Mouse (Mus musculus) thymus, adult 2 months (tissue): ENCODE data around the gene Padi4. TPM values are rescaled to one million over a fixed set of nuclear protein-coding genes. Genes with fewer than 3 reads are reported as not detected.

Experiments used
- DNase-seq: peaks from one replicate; pipeline ENCODE4 v3.0.0; 2021
- H3K27ac ChIP-seq: fragments of 200-500 bp; 2 replicates; pipeline ENCODE4 v1.5.1; 2012; ENCODE audit warnings: low read length, control low read depth; ENCODE audit not compliant: control insufficient read depth, insufficient read depth
- H3K27me3 ChIP-seq: fragments of 200-500 bp; 2 replicates; pipeline ENCODE4 v1.6.1; 2012; ENCODE audit warnings: mild to moderate bottlenecking, low read length, moderate library complexity, mixed read lengths; ENCODE audit not compliant: control insufficient read depth, insufficient read depth
- H3K36me3 ChIP-seq: fragments of 200-500 bp; 2 replicates; pipeline ENCODE4 v1.6.1; 2012; ENCODE audit warnings: mild to moderate bottlenecking, low read length, moderate library complexity; ENCODE audit not compliant: control insufficient read depth, insufficient read depth
- H3K4me1 ChIP-seq: fragments of 200-500 bp; replicated peaks from 2 replicates; pipeline ENCODE4 v1.6.1; 2012; ENCODE audit warnings: low read length; ENCODE audit not compliant: control insufficient read depth, insufficient read depth
- H3K4me3 ChIP-seq: fragments of 200-500 bp; 2 replicates; pipeline ENCODE4 v1.5.1; 2012; ENCODE audit warnings: mild to moderate bottlenecking, low read length, control low read depth, moderate library complexity; ENCODE audit not compliant: control insufficient read depth, insufficient read depth
- CTCF ChIP-seq: fragments of 200-500 bp; IDR thresholded peaks from 2 replicates; pipeline ENCODE4 v1.5.1; 2012; ENCODE audit warnings: mild to moderate bottlenecking, control low read depth, low read length, moderate library complexity, borderline replicate concordance; ENCODE audit not compliant: control insufficient read depth, poor library complexity, insufficient read depth; ENCODE audit errors: extremely low read depth
- POLR2A ChIP-seq: fragments of 200-500 bp; IDR thresholded peaks from 2 replicates; pipeline ENCODE4 v1.6.1; 2012; ENCODE audit warnings: mild to moderate bottlenecking, low read length, control low read depth, moderate library complexity; ENCODE audit not compliant: control insufficient read depth, poor library complexity, insufficient read depth; ENCODE audit errors: extremely low read depth
- WGBS: fragments of 180-500 bp; shearing (Covaris S2); methylation state at CpG from one replicate; pipeline ENCODE4 v1.1.7; 2018; 5-methylcytosine and 5-hydroxymethylcytosine counted together
- polyA plus RNA-seq: library from polyadenylated mRNA; depleted of rRNA; stranded (reverse); fragments of >200 nt; gene quantifications from 2 replicates; pipeline ENCODE4 v1.2.3, GENCODE M21; 2012

The Padi4 gene
- polyA plus RNA-seq, 1 experiment: 21.0 TPM

GRCm38 (mm10) chr4:140721968-140722490 lies 52.0 kb downstream of the Padi4 start:
- H3K4me1 ChIP-seq: no peaks in the 10 kb centered on the region
- no peak overlapping the region for H3K27ac ChIP-seq
- TF ChIP-seq CTCF (no peak), POLR2A (no peak)
- 96% methylated on average over 20 of the region's 20 CpGs for WGBS
- H3K36me3 ChIP-seq: peaks cover 63% of the 10 kb centered on the region
- H3K27me3 ChIP-seq: no peaks in the 10 kb centered on the region
- H3K4me3 ChIP-seq: no peak overlapping the region
- no peak for DNase-seq

GRCm38 (mm10) chr4:140720091-140720490 lies 53.9 kb downstream of the Padi4 start:
- no peak overlapping the region for H3K27ac ChIP-seq
- no peaks in the 10 kb centered on the region for H3K27me3 ChIP-seq
- no peaks in the 10 kb centered on the region for H3K4me1 ChIP-seq
- DNase-seq: no peak
- TF ChIP-seq POLR2A (no peak), CTCF (no peak)
- peaks cover 82% of the 10 kb centered on the region for H3K36me3 ChIP-seq
- H3K4me3 ChIP-seq: no peak overlapping the region
- 96% methylated on average over 5 of the region's 5 CpGs for WGBS

DNA sequence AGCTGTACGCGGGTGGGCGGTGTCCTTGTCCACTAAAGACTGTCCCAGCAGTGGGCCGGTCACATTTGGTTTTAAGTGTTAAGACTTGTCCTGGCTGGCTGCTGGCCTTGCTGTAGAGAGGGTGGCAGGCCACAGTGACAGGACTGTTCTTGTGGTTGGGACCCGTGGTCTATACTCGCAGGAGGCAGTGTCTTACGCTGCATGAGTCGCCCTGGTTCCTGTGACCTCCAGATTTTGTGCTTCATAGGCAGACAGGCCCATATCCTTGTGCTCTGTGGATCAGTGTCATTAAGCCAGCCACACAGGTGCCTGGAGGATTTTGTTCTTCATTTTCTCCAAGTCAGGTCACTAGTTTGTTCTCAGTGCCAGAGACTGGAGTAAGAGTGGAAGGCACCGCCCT lies 55.6 kb downstream of the Padi4 start:
- Histone ChIP-seq H3K4me3 (no peak overlapping the region), H3K27me3 (no peaks in the 10 kb centered on the region), H3K4me1 (no peaks in the 10 kb centered on the region), H3K27ac (no peak overlapping the region), H3K36me3 (peaks cover 94% of the 10 kb centered on the region)
- no peak for TF ChIP-seq CTCF
- no peak for TF ChIP-seq POLR2A
- DNase-seq: no peak
- 86% methylated on average over 9 of the region's 9 CpGs for WGBS

GRCm38 (mm10) chr4:140716994-140717393 lies 57.0 kb downstream of the Padi4 start:
- WGBS: 83% methylated on average over 11 of the region's 11 CpGs
- no peaks in the 10 kb centered on the region for H3K27me3 ChIP-seq
- H3K36me3 ChIP-seq: peaks cover 95% of the 10 kb centered on the region
- TF ChIP-seq CTCF (no peak), POLR2A (no peak)
- no peak overlapping the region for H3K4me3 ChIP-seq
- no peak for DNase-seq
- H3K27ac ChIP-seq: no peak overlapping the region
- H3K4me1 ChIP-seq: no peaks in the 10 kb centered on the region

GRCm38 (mm10) chr4:140714586-140714985 lies 59.5 kb downstream of the Padi4 start:
- 97% methylated on average over 5 of the region's 5 CpGs for WGBS
- peaks cover 88% of the 10 kb centered on the region for H3K36me3 ChIP-seq
- no peak overlapping the region for H3K27ac ChIP-seq

GRCm38 (mm10) chr4:140713480-140714365 lies 60.3 kb downstream of the Padi4 start:
- TF ChIP-seq POLR2A (0 out of 2 replicates have a peak, but pooled peaks have one; percentile 22), CTCF (peak; percentile 86)
- DNase-seq: peak; percentile 79

More at GRCm38 (mm10) chr4:140714586-140714985, 59.5 kb downstream of the Padi4 start:
- Histone ChIP-seq H3K4me3 (no peak overlapping the region), H3K27me3 (no peaks in the 10 kb centered on the region), H3K4me1 (no peaks in the 10 kb centered on the region)
- DNase-seq: no peak
- TF ChIP-seq POLR2A (no peak), CTCF (no peak)

GRCm38 (mm10) chr4:140711360-140711759 lies 62.7 kb downstream of the Padi4 start:
- Histone ChIP-seq H3K36me3 (peaks cover 71% of the 10 kb centered on the region), H3K4me3 (no peak overlapping the region), H3K27ac (no peak overlapping the region), H3K27me3 (no peaks in the 10 kb centered on the region), H3K4me1 (no peaks in the 10 kb centered on the region)
- DNase-seq: no peak
- WGBS: 98% methylated on average over 5 of the region's 5 CpGs
- no peak for TF ChIP-seq POLR2A
- TF ChIP-seq CTCF: no peak

More at GRCm38 (mm10) chr4:140713480-140714365, 60.3 kb downstream of the Padi4 start:
- Histone ChIP-seq H3K4me1 (no peaks in the 10 kb centered on the region), H3K36me3 (peaks cover 85% of the 10 kb centered on the region), H3K4me3 (no peak overlapping the region), H3K27me3 (no peaks in the 10 kb centered on the region), H3K27ac (no peak overlapping the region)
- WGBS: 75% methylated on average over 29 of the region's 29 CpGs
